Mouse (Mus musculus): ENCODE data around the gene Mrps9. TPM values are rescaled to one million over a fixed set of nuclear protein-coding genes. Genes with fewer than 3 reads are reported as not detected.

Gene Mrps9
- polyA plus RNA-seq (2012; rRNA removed) (13.4 and 22.0 TPM in 2 replicates), polyA plus RNA-seq (2014; fragmentation: Nextera tagmentation; extraction: Ambion mirVana) (26.0 and 26.3 TPM in 2 replicates)

GRCm38 (mm10) chr1:42850663-42851397 lies at the start of gene Mrps9:
TSS of gene Mrps9 (plus strand) at chr1:42851233.
- Histone ChIP-seq H3K4me2 (ENCODE audit: low read depth) (peak within 1 kb of the TSS; percentile 85), H3K4me1 (replicated peaks; ENCODE audit: control insufficient read depth in 2 of 2, insufficient read depth in 2 of 2, low read length in 1 of 2) (peaks cover 8 to 11% of the 10 kb centered on the region in 2 experiments; a peak in 3 of 4 replicates), H3K4me3 (ENCODE audit: insufficient read depth in 1 of 2, low read depth in 2 of 2, low read length in 2 of 2) (peak within 1 kb of the TSS; percentile 74 to 82), H3K36me3 (replicated peaks; ENCODE audit: control insufficient read depth, insufficient read depth, low read depth) (no peaks in the 10 kb centered on the region), H3K27me3 (ENCODE audit: control insufficient read depth, insufficient read depth, low read length) (no peaks in the 10 kb centered on the region), H3K9ac (replicated peaks) (peak within 1 kb of the TSS; percentile 74), H3K27ac (no peak within 1 kb of the TSS), H3K9me3 (ENCODE audit: control insufficient read depth, low read length) (no peaks in the 10 kb centered on the region)
- WGBS (ENCODE audit: insufficient replicate concordance) = under 1% methylated on average over 23 of the region's 23 CpGs
- peak; percentile 96 for ATAC-seq (ENCODE audit: insufficient read depth)
- TF ChIP-seq CTCF (IDR thresholded peaks at IDR 0.05; ENCODE audit: low read depth) = no peak
- TF ChIP-seq EP300 (IDR thresholded peaks at IDR 0.05; ENCODE audit: low read depth) = no peak
- peak; percentile 90 to 92 (median 92) for DNase-seq (ENCODE audit: low read depth in 3 of 3, low spot score in 3 of 3)

GRCm38 (mm10) chr1:42813301-42813845 lies 37.7 kb upstream of the Mrps9 start:
- Histone ChIP-seq H3K9ac (replicated peaks) (no peak overlapping the region), H3K4me2 (ENCODE audit: low read depth) (no peak overlapping the region), H3K36me3 (replicated peaks; ENCODE audit: control insufficient read depth, insufficient read depth, low read depth) (no peaks in the 10 kb centered on the region), H3K4me1 (replicated peaks; ENCODE audit: control insufficient read depth in 2 of 2, insufficient read depth in 2 of 2, low read length in 1 of 2) (no peaks in the 10 kb centered on the region), H3K27me3 (ENCODE audit: control insufficient read depth, insufficient read depth, low read length) (no peaks in the 10 kb centered on the region), H3K9me3 (ENCODE audit: control insufficient read depth, low read length) (no peaks in the 10 kb centered on the region), H3K4me3 (ENCODE audit: insufficient read depth in 1 of 2, low read depth in 2 of 2, low read length in 2 of 2) (no peak overlapping the region), H3K27ac (no peak overlapping the region)
- no peak for TF ChIP-seq CTCF (IDR thresholded peaks at IDR 0.05; ENCODE audit: low read depth)
- no peak for TF ChIP-seq EP300 (IDR thresholded peaks at IDR 0.05; ENCODE audit: low read depth)
- ATAC-seq (ENCODE audit: insufficient read depth) = no peak
- DNase-seq (ENCODE audit: low read depth in 3 of 3, low spot score in 3 of 3) = no peak
- 70% methylated on average over 6 of the region's 6 CpGs for WGBS (ENCODE audit: insufficient replicate concordance)

- TF ChIP-seq CTCF (IDR thresholded peaks at IDR 0.05; ENCODE audit: low read depth) = no peak
- no peak for TF ChIP-seq EP300 (IDR thresholded peaks at IDR 0.05; ENCODE audit: low read depth)
- ATAC-seq (ENCODE audit: insufficient read depth) (no peak), DNase-seq (ENCODE audit: low read depth in 3 of 3, low spot score in 3 of 3) (no peak)
- Histone ChIP-seq H3K4me3 (ENCODE audit: insufficient read depth in 1 of 2, low read depth in 2 of 2, low read length in 2 of 2) (no peak overlapping the region), H3K36me3 (replicated peaks; ENCODE audit: control insufficient read depth, insufficient read depth, low read depth) (no peaks in the 10 kb centered on the region), H3K27me3 (ENCODE audit: control insufficient read depth, insufficient read depth, low read length) (no peaks in the 10 kb centered on the region), H3K4me2 (ENCODE audit: low read depth) (no peak overlapping the region), H3K9ac (replicated peaks) (no peak overlapping the region), H3K27ac (no peak overlapping the region), H3K9me3 (ENCODE audit: control insufficient read depth, low read length) (no peaks in the 10 kb centered on the region), H3K4me1 (replicated peaks; ENCODE audit: control insufficient read depth in 2 of 2, insufficient read depth in 2 of 2, low read length in 1 of 2) (no peaks in the 10 kb centered on the region)
- WGBS (ENCODE audit: insufficient replicate concordance) = 72% methylated on average over 15 of the region's 15 CpGs
Measured at GRCm38 (mm10) chr1:42814798-42815619, 36.0 kb upstream of the Mrps9 start.

- DNase-seq (ENCODE audit: low read depth in 3 of 3, low spot score in 3 of 3) = no peak
- H3K9ac ChIP-seq (replicated peaks) = peak overlapping the region; percentile 74
- H3K9me3 ChIP-seq (ENCODE audit: control insufficient read depth, low read length) = no peaks in the 10 kb centered on the region
- no peaks in the 10 kb centered on the region for H3K27me3 ChIP-seq (ENCODE audit: control insufficient read depth, insufficient read depth, low read length)
- H3K36me3 ChIP-seq (replicated peaks; ENCODE audit: control insufficient read depth, insufficient read depth, low read depth) = no peaks in the 10 kb centered on the region
- WGBS (ENCODE audit: insufficient replicate concordance) = under 1% methylated on average over 21 of the region's 21 CpGs
- no peak for TF ChIP-seq EP300 (IDR thresholded peaks at IDR 0.05; ENCODE audit: low read depth)
- no peak for TF ChIP-seq CTCF (IDR thresholded peaks at IDR 0.05; ENCODE audit: low read depth)
- ATAC-seq (ENCODE audit: insufficient read depth) = peak; percentile 79
- H3K4me2 ChIP-seq (ENCODE audit: low read depth) = peak overlapping the region; percentile 85
- H3K27ac ChIP-seq = no peak overlapping the region
- peak overlapping the region; percentile 74 to 82 for H3K4me3 ChIP-seq (ENCODE audit: insufficient read depth in 1 of 2, low read depth in 2 of 2, low read length in 2 of 2)
- peaks cover 8 to 11% of the 10 kb centered on the region in 2 experiments; a peak in 3 of 4 replicates for H3K4me1 ChIP-seq (replicated peaks; ENCODE audit: control insufficient read depth in 2 of 2, insufficient read depth in 2 of 2, low read length in 1 of 2)
Measured at GRCm38 (mm10) chr1:42851398-42851767, 350 bp downstream of the Mrps9 start.
